Mouse (Mus musculus): ENCODE results near the gene Vmn2r22.
"Not testable (repeated sequence)": the region's sequence is repeated elsewhere in the genome, so short reads cannot be mapped to it uniquely, and the experiment has no call there.

Vmn2r22 gene

GRCm38 (mm10) chr6:123650625-123651024, at the start of gene Vmn2r22:
Vmn2r22 (minus strand) TSS chr6:123650725.
- not testable (repeated sequence) for DNase-seq (ENCODE audit: low read depth, low spot score)

- no peak for DNase-seq (ENCODE audit: low read depth, low spot score)
These were observed 46.7 kb upstream of the Vmn2r22 start for GRCm38 (mm10) chr6:123697213-123697612.

- DNase-seq (ENCODE audit: low read depth, low spot score), result not testable (repeated sequence)
These were observed 46.1 kb upstream of the Vmn2r22 start for GRCm38 (mm10) chr6:123696639-123697038.

- DNase-seq (ENCODE audit: low read depth, low spot score), result no peak
These were observed 6.5 kb upstream of the Vmn2r22 start for GRCm38 (mm10) chr6:123657040-123657439.

GRCm38 (mm10) chr6:123639394-123639793, 11.1 kb downstream of the Vmn2r22 start:
- DNase-seq (ENCODE audit: low read depth, low spot score), result not testable (repeated sequence)

- DNase-seq (ENCODE audit: low read depth, low spot score), result not testable (repeated sequence)
These were observed 26.7 kb downstream of the Vmn2r22 start for GRCm38 (mm10) chr6:123623784-123624183.

GRCm38 (mm10) chr6:123588368-123588767, 62.2 kb downstream of the Vmn2r22 start:
- not testable (repeated sequence) for DNase-seq (ENCODE audit: low read depth, low spot score)

GRCm38 (mm10) chr6:123587796-123588328, 62.7 kb downstream of the Vmn2r22 start:
- not testable (repeated sequence) for DNase-seq (ENCODE audit: low read depth, low spot score)

GRCm38 (mm10) chr6:123583988-123584387, 66.5 kb downstream of the Vmn2r22 start:
- DNase-seq (ENCODE audit: low read depth, low spot score), result not testable (repeated sequence)

GRCm38 (mm10) chr6:123574698-123575097, 75.8 kb downstream of the Vmn2r22 start:
- not testable (repeated sequence) for DNase-seq (ENCODE audit: low read depth, low spot score)

Data from brain, embryonic 18.5 days (tissue).